Mouse (Mus musculus) small intestine, adult 2 months (tissue): Measurements from ENCODE around the gene Zfpm1. TPM values are rescaled to one million over a fixed set of nuclear protein-coding genes. Genes with fewer than 3 reads are reported as not detected.

Experiments used
- H3K27ac ChIP-seq: fragments of 200-500 bp; 2 replicates; pipeline ENCODE4 v1.5.1; 2012; ENCODE audit warnings: low read depth, low read length, control low read depth, inconsistent platforms; ENCODE audit not compliant: insufficient read depth
- H3K27me3 ChIP-seq: fragments of 200-500 bp; 2 replicates; pipeline ENCODE4 v1.6.1; 2012; ENCODE audit warnings: mild to moderate bottlenecking, moderate library complexity, low read length, inconsistent platforms; ENCODE audit not compliant: control insufficient read depth, insufficient read depth
- H3K36me3 ChIP-seq: fragments of 200-500 bp; 2 replicates; pipeline ENCODE4 v1.6.1; 2012; ENCODE audit warnings: mild to moderate bottlenecking, low read length, control low read depth, inconsistent platforms; ENCODE audit not compliant: control insufficient read depth, insufficient read depth
- H3K4me1 ChIP-seq: fragments of 200-500 bp; 2 replicates; pipeline ENCODE4 v1.6.1; 2012; ENCODE audit warnings: low read length, inconsistent platforms, mixed read lengths; ENCODE audit not compliant: control insufficient read depth, insufficient read depth, insufficient read length
- H3K4me3 ChIP-seq: fragments of 200-500 bp; 2 replicates; pipeline ENCODE4 v1.5.1; 2012; ENCODE audit warnings: low read depth, mild to moderate bottlenecking, control low read depth, inconsistent platforms, low read length, moderate library complexity
- CTCF ChIP-seq: fragments of 200-500 bp; IDR thresholded peaks from 2 replicates; pipeline ENCODE4 v1.5.1; 2012; ENCODE audit warnings: low read depth, mild to moderate bottlenecking, control low read depth, inconsistent platforms, low read length, moderate library complexity, mixed read lengths; ENCODE audit not compliant: insufficient replicate concordance, insufficient read length; ENCODE audit errors: extremely low read depth
- POLR2A ChIP-seq: fragments of 200-500 bp; IDR thresholded peaks from 2 replicates; pipeline ENCODE4 v1.6.1; 2012; ENCODE audit warnings: low read depth, mild to moderate bottlenecking, control low read depth, inconsistent platforms, low read length, moderate library complexity
- WGBS: fragments of 180-500 bp; shearing (Covaris S2); methylation state at CpG from one replicate; pipeline ENCODE4 v1.1.7; 2018; 5-methylcytosine and 5-hydroxymethylcytosine counted together
- polyA plus RNA-seq: library from polyadenylated mRNA; depleted of rRNA; stranded (reverse); fragments of >200 nt; gene quantifications from 2 replicates; pipeline ENCODE4 v1.2.3, GENCODE M21; 2012

Zfpm1 gene
- polyA plus RNA-seq, 1 experiment, result 153 TPM

DNA sequence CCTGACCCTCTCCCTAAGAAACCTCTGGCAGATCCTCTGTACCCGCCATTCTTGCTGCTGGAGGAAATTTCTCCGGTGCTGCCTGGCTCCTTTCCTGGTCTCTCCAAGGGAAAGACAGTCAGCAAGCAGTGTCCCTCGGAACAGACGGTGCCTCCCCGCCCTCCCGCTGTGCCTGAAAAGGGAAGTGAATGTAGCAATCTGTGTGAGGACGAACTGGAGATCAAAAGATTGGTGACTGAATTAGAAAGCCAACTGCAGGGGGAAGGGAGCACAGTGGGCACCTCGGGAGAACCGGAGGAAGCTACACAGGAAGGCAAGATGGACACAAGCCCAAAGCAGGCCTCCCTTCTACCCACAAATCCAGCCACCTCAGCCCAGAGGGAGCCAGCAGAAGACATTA is 17.7 kb upstream of the Zfpm1 start:
- TF ChIP-seq CTCF, result no peak
- TF ChIP-seq POLR2A, result no peak

GRCm38 (mm10) chr8:122265522-122265921 is 16.4 kb upstream of the Zfpm1 start:
- no peaks in the 10 kb centered on the region for H3K27me3 ChIP-seq
- peaks cover 9% of the 10 kb centered on the region for H3K4me1 ChIP-seq
- no peak overlapping the region for H3K4me3 ChIP-seq
- H3K36me3 ChIP-seq, result no peaks in the 10 kb centered on the region
- no peak for TF ChIP-seq CTCF
- TF ChIP-seq POLR2A, result no peak
- no peak overlapping the region for H3K27ac ChIP-seq
- WGBS, result 79% methylated on average over 8 of the region's 8 CpGs

More for the DNA sequence above, 17.7 kb upstream of the Zfpm1 start:
- 31% methylated on average over 9 of the region's 9 CpGs for WGBS
- Histone ChIP-seq H3K4me3 (no peak overlapping the region), H3K36me3 (no peaks in the 10 kb centered on the region), H3K27me3 (no peaks in the 10 kb centered on the region), H3K4me1 (peaks cover 5% of the 10 kb centered on the region), H3K27ac (no peak overlapping the region)

GRCm38 (mm10) chr8:122266867-122267266 is 15.1 kb upstream of the Zfpm1 start:
- H3K27ac ChIP-seq, result no peak overlapping the region
- WGBS, result 71% methylated on average over 13 of the region's 13 CpGs
- peaks cover 9% of the 10 kb centered on the region for H3K4me1 ChIP-seq
- no peaks in the 10 kb centered on the region for H3K36me3 ChIP-seq
- H3K27me3 ChIP-seq, result no peaks in the 10 kb centered on the region
- no peak overlapping the region for H3K4me3 ChIP-seq
- TF ChIP-seq CTCF, result no peak
- TF ChIP-seq POLR2A, result no peak

- no peak for TF ChIP-seq CTCF
- no peak for TF ChIP-seq POLR2A
- no peaks in the 10 kb centered on the region for H3K36me3 ChIP-seq
- H3K27ac ChIP-seq, result no peak overlapping the region
- 67% methylated on average over 24 of the region's 24 CpGs for WGBS
- no peaks in the 10 kb centered on the region for H3K27me3 ChIP-seq
- peaks cover 9% of the 10 kb centered on the region for H3K4me1 ChIP-seq
- peak overlapping the region; percentile 68 for H3K4me3 ChIP-seq
Measured at GRCm38 (mm10) chr8:122268861-122269260, 13.1 kb upstream of the Zfpm1 start.

DNA sequence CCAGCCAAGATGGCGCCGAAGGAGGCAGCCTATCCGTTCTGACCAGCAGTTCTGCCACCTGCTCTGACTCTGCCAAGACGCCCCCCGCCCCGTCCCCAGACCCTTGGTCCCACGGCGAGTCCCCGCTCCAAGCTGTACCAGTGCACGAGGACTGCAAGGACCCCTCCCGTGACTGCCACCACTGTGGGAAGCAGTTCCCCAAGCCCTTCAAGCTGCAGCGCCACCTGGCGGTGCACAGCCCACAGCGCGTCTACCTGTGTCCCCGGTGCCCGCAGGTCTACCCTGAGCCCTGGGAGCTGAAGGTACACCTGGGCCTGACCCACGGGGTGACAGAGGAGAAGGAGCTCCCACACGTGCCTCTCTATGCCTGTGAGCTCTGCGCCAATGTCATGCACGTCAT is 12.5 kb upstream of the Zfpm1 start:
- 7% methylated on average over 21 of the region's 21 CpGs for WGBS
- Histone ChIP-seq H3K4me1 (peaks cover 9% of the 10 kb centered on the region), H3K36me3 (no peaks in the 10 kb centered on the region), H3K27me3 (no peaks in the 10 kb centered on the region), H3K27ac (no peak overlapping the region), H3K4me3 (peak overlapping the region; percentile 68)
- TF ChIP-seq POLR2A (no peak), CTCF (peak; percentile 82)

- no peak for TF ChIP-seq POLR2A
- TF ChIP-seq CTCF, result no peak
- Histone ChIP-seq H3K27me3 (no peaks in the 10 kb centered on the region), H3K27ac (no peak overlapping the region), H3K4me3 (no peak overlapping the region), H3K36me3 (no peaks in the 10 kb centered on the region), H3K4me1 (peaks cover 9% of the 10 kb centered on the region)
- WGBS, result 89% methylated on average over 7 of the region's 7 CpGs
Measured at GRCm38 (mm10) chr8:122270555-122270954, 11.4 kb upstream of the Zfpm1 start.

- Histone ChIP-seq H3K36me3 (no peaks in the 10 kb centered on the region), H3K4me1 (peaks cover 16% of the 10 kb centered on the region), H3K4me3 (no peak overlapping the region), H3K27ac (no peak overlapping the region), H3K27me3 (no peaks in the 10 kb centered on the region)
- TF ChIP-seq CTCF (peak; percentile 97), POLR2A (no peak)
- WGBS, result 10% methylated on average over 5 of the region's 5 CpGs
Measured at GRCm38 (mm10) chr8:122273152-122273551, 8.8 kb upstream of the Zfpm1 start.
